Mouse (Mus musculus) megakaryocyte, embryonic 14.5 days (primary cell): ENCODE data around the gene Lbhd2.

Source experiments
- FLI1 ChIP-seq: IDR thresholded peaks from 2 replicates; pipeline ENCODE4 v1.6.1; 2012; ENCODE audit warnings: low read length, inconsistent platforms, mixed read lengths
- GATA1 ChIP-seq: IDR thresholded peaks from 3 replicates; pipeline ENCODE4 v1.6.1; 2012; ENCODE audit warnings: mixed read lengths, low read length, inconsistent platforms, borderline replicate concordance

DNA sequence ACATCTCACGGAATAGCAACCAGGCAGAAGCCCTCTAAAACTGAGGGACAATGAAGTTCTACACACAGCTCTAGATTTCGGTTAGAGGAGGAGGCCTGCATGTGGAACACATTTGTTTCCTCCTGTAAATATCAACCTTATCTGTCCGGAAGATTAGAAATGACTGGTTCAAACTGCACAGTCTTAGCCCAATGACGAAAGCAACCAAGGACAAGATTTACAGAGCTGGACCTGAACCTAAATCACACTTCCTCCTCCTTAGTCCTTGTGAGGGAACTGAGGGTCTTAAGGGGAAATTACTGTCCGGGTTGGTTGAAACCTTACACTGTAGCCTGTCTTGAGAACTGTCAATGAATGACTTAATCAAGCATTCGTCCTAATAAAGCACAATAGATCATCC, 30.6 kb upstream of the Lbhd2 start:
- TF ChIP-seq GATA1: no peak
- TF ChIP-seq FLI1: no peak
